9 mouse cellular contexts compared by ENCODE assay signal in genomic region chr17:63660841-63661481, GRCm38 (mm10).
A peak's percentile ranks its signal among the peaks of the same experiment; 100 is the strongest.
DNase-seq lines count a peak whose midpoint lies in the region; ATAC-seq and TF ChIP-seq lines count a peak whose summit lies in the region.
"Had no signal": no experiment of that assay in that cellular context is flagged by ENCODE, and none has a peak within 500 bp of the region (broad histone marks: within the 10 kb centered on the region; RNA-seq: fewer than 3 reads in every experiment).

No protein-coding gene starts in this region.

- no peaks in the 10 kb centered on the region for H3K36me3 ChIP-seq in heart, embryonic 16.5 days (ENCODE audit: control insufficient read depth, insufficient read depth)
- H3K36me3 ChIP-seq: liver, embryonic 15.5 days had no signal

- no peaks in the 10 kb centered on the region for H3K4me1 ChIP-seq in heart, embryonic 16.5 days (ENCODE audit: control insufficient read depth, insufficient read depth, low read length)
- H3K4me1 ChIP-seq: liver, embryonic 15.5 days had no signal

- H3K27me3 ChIP-seq in heart, embryonic 16.5 days (ENCODE audit: control insufficient read depth, insufficient read depth, low read length), result no peaks in the 10 kb centered on the region
- H3K27me3 ChIP-seq: liver, embryonic 15.5 days had no signal

- no peak overlapping the region for H3K4me2 ChIP-seq in heart, embryonic 16.5 days (ENCODE audit: low read depth, low read length)
- H3K4me2 ChIP-seq: liver, embryonic 15.5 days had no signal

- H3K4me3 ChIP-seq in heart, embryonic 16.5 days (ENCODE audit: low read length), result no peak overlapping the region
- H3K4me3 ChIP-seq: liver, embryonic 15.5 days had no signal

- WGBS in heart, embryonic 16.5 days, result 65% methylated on average over 13 of the region's 13 CpGs

- peak; percentile 52; the same call in 1 of the 2 replicates for ATAC-seq in heart, embryonic 16.5 days (replicated peaks; ENCODE audit: extremely low read depth, insufficient read depth, low FRiP score)
- no peak for ATAC-seq in CD4-positive, CD25-positive, alpha-beta regulatory T cell, adult 4 months

- TF ChIP-seq CTCF in brain, embryonic 14.5 days (IDR thresholded peaks at IDR 0.05; ENCODE audit: borderline replicate concordance, extremely low read depth, insufficient read depth, insufficient read length), result no peak; the same call in 1 of the 2 replicates

- H3K9me3 ChIP-seq in heart, embryonic 16.5 days (replicated peaks; ENCODE audit: control insufficient read depth, low read length), result peaks cover 3% of the 10 kb centered on the region; the same call in 1 of the 2 replicates

- TF ChIP-seq POLR2A in brain, embryonic 14.5 days (IDR thresholded peaks at IDR 0.05; ENCODE audit: borderline replicate concordance, extremely low read depth, insufficient read depth, insufficient read length, poor library complexity, severe bottlenecking), result no peak

- no peak overlapping the region for H3K9ac ChIP-seq in heart, embryonic 16.5 days (ENCODE audit: low read length)
- H3K9ac ChIP-seq: liver, embryonic 15.5 days had no signal

- H3K27ac ChIP-seq in heart, embryonic 16.5 days (ENCODE audit: low read length), result peak overlapping the region; percentile 75
- H3K27ac ChIP-seq: liver, embryonic 15.5 days had no signal

- peak; percentile 98 for DNase-seq in 3T3-L1 (ENCODE audit: low read depth, low spot score)
- DNase-seq in brain, embryonic 14.5 days (ENCODE audit: low read depth), result peak; percentile 12
- peak; percentile 9 to 45 for DNase-seq in left cerebral cortex, adult 8-10 months (ENCODE audit: low spot score in 2 of 2)
- peak; percentile 82 for DNase-seq in skeletal muscle tissue, adult 2 months (ENCODE audit: low read depth, low spot score)
- no peak for DNase-seq in thymus, postnatal 25 days
- no peak for DNase-seq in cerebellum, postnatal 25 days

Comparison
In these comparisons a context has a peak if more than half of its experiments do, and no peak if none do; other contexts are left out.
1. DNase-seq: peak in 3T3-L1 (single experiment), brain, embryonic 14.5 days (single experiment), left cerebral cortex, adult 8-10 months (2 of 2) and skeletal muscle tissue, adult 2 months (single experiment); none in thymus, postnatal 25 days (single experiment) and cerebellum, postnatal 25 days (0 of 2).